Mouse (Mus musculus) right cerebral cortex, postnatal 14 days (tissue): ENCODE data around the gene Shkbp1.

Source experiments
- DNase-seq: peaks from one replicate; pipeline ENCODE4 v3.0.0; 2022

Gene Shkbp1

GRCm38 (mm10) chr7:27332353-27333199, 23.2 kb downstream of the Shkbp1 start:
- peak; percentile 90 for DNase-seq

- DNase-seq = no peak
These were observed 24.0 kb downstream of the Shkbp1 start for GRCm38 (mm10) chr7:27331854-27332253.

GRCm38 (mm10) chr7:27331541-27331851, 24.3 kb downstream of the Shkbp1 start:
- no peak for DNase-seq

GRCm38 (mm10) chr7:27330709-27331540, 24.9 kb downstream of the Shkbp1 start:
- DNase-seq = peak; percentile 63

GRCm38 (mm10) chr7:27329981-27330380, 25.8 kb downstream of the Shkbp1 start:
- no peak for DNase-seq

GRCm38 (mm10) chr7:27329326-27329947, 26.4 kb downstream of the Shkbp1 start:
- peak; percentile 90 for DNase-seq

GRCm38 (mm10) chr7:27328648-27329047, 27.2 kb downstream of the Shkbp1 start:
- no peak for DNase-seq

- no peak for DNase-seq
These were observed 27.7 kb downstream of the Shkbp1 start for GRCm38 (mm10) chr7:27328161-27328560.

GRCm38 (mm10) chr7:27327500-27327899, 28.3 kb downstream of the Shkbp1 start:
- no peak for DNase-seq

- DNase-seq = no peak
These were observed 29.5 kb downstream of the Shkbp1 start for GRCm38 (mm10) chr7:27326101-27326880.

- no peak for DNase-seq
These were observed 30.1 kb downstream of the Shkbp1 start for GRCm38 (mm10) chr7:27325697-27326096.

GRCm38 (mm10) chr7:27324928-27325327, 30.9 kb downstream of the Shkbp1 start:
- DNase-seq = no peak

GRCm38 (mm10) chr7:27324161-27324560, 31.7 kb downstream of the Shkbp1 start:
- no peak for DNase-seq

GRCm38 (mm10) chr7:27323001-27323400, 32.8 kb downstream of the Shkbp1 start:
- no peak for DNase-seq

GRCm38 (mm10) chr7:27322291-27322690, 33.5 kb downstream of the Shkbp1 start:
- no peak for DNase-seq

GRCm38 (mm10) chr7:27319411-27319810, 36.4 kb downstream of the Shkbp1 start:
- no peak for DNase-seq

GRCm38 (mm10) chr7:27315958-27316357, 39.9 kb downstream of the Shkbp1 start:
- DNase-seq = no peak

GRCm38 (mm10) chr7:27314393-27314792, 41.4 kb downstream of the Shkbp1 start:
- DNase-seq = no peak

GRCm38 (mm10) chr7:27311651-27312284, 44.1 kb downstream of the Shkbp1 start:
- no peak for DNase-seq

- no peak for DNase-seq
These were observed 44.8 kb downstream of the Shkbp1 start for GRCm38 (mm10) chr7:27310996-27311535.

GRCm38 (mm10) chr7:27310306-27310705, 45.5 kb downstream of the Shkbp1 start:
- DNase-seq = no peak

GRCm38 (mm10) chr7:27309832-27310231, 46.0 kb downstream of the Shkbp1 start:
- DNase-seq = no peak
